Mouse (Mus musculus): ENCODE results near the gene Mkrn3. TPM values are rescaled to one million over a fixed set of nuclear protein-coding genes. Genes with fewer than 3 reads are reported as not detected.

Mkrn3 gene
- total RNA-seq, 4 experiments from 2014 or later: 0.19 to 0.50 (median 0.36) TPM

- DNase-seq (ENCODE audit: low spot score): no peak
Observed at GRCm38 (mm10) chr7:62378529-62378928, 41.4 kb downstream of the Mkrn3 start.

GRCm38 (mm10) chr7:62377313-62377712, 42.6 kb downstream of the Mkrn3 start:
- no peak for DNase-seq (ENCODE audit: low spot score)

- DNase-seq (ENCODE audit: low spot score): no peak
Observed at GRCm38 (mm10) chr7:62376510-62377304, 43.2 kb downstream of the Mkrn3 start, which contains the start of gene Magel2. Magel2 (plus strand) TSS chr7:62377010.

- DNase-seq (ENCODE audit: low spot score): no peak
Observed at GRCm38 (mm10) chr7:62375658-62376057, 44.3 kb downstream of the Mkrn3 start.

Other genes starting within 250 kb of the Mkrn3 start
- 1 to 10 TPM; 3.1 to 5.2 (median 3.9) TPM for gene Ndn, start 73.6 kb downstream of the Mkrn3 start, total RNA-seq (2022)
- not detected for gene Magel2, start 43.1 kb downstream of the Mkrn3 start, total RNA-seq (2022)
- 1 to 10 TPM in 3 of 4 experiments, under 1 TPM in 1; 0.62 to 1.5 (median 1.2) TPM for gene Peg12, start 44.4 kb upstream of the Mkrn3 start, total RNA-seq (2022)